Mouse (Mus musculus) liver, adult 2 months (tissue): ENCODE measurements at regions not wholly inside any gene's neighbourhood (a gene's known extent, or its start where the extent isn't known, plus 50 kb on each side); places are given as distances from the start of the nearest gene placed in this dataset.

Experiments used
- DNase-seq: peaks from one replicate; pipeline ENCODE4 v3.0.0-alpha.2; 2011; ENCODE audit warnings: low read depth, low spot score; ENCODE audit errors: extremely low read depth
- H3K27ac ChIP-seq: fragments of 200-500 bp; replicated peaks from 2 replicates; pipeline ENCODE4 v1.5.1; 2012; ENCODE audit warnings: low read depth, mild to moderate bottlenecking, control low read depth, inconsistent platforms, low read length; ENCODE audit not compliant: insufficient read depth
- H3K27me3 ChIP-seq: fragments of 200-500 bp; 2 replicates; pipeline ENCODE4 v1.6.1; 2012; ENCODE audit warnings: mild to moderate bottlenecking, moderate library complexity, low read length, inconsistent platforms; ENCODE audit not compliant: control insufficient read depth, insufficient read depth
- H3K36me3 ChIP-seq: fragments of 200-500 bp; 2 replicates; pipeline ENCODE4 v1.6.1; 2012; ENCODE audit warnings: low read length, inconsistent platforms; ENCODE audit not compliant: control insufficient read depth, insufficient read depth
- H3K4me1 ChIP-seq: fragments of 200-500 bp; 2 replicates; pipeline ENCODE4 v1.6.1; 2011; ENCODE audit warnings: low read length; ENCODE audit not compliant: control insufficient read depth, insufficient read depth
- H3K4me3 ChIP-seq: fragments of 200-500 bp; 2 replicates; pipeline ENCODE4 v1.5.1; 2011; ENCODE audit warnings: low read depth, mild to moderate bottlenecking, control low read depth, low read length, moderate library complexity; ENCODE audit not compliant: insufficient read depth
- H3K79me2 ChIP-seq: fragments of 200-500 bp; 2 replicates; pipeline ENCODE4 v1.6.1; 2012; ENCODE audit warnings: inconsistent platforms, mild to moderate bottlenecking, low read length, moderate library complexity; ENCODE audit not compliant: control insufficient read depth, insufficient read depth
- H3K9ac ChIP-seq: fragments of 200-500 bp; 2 replicates; pipeline ENCODE4 v1.6.1; 2012; ENCODE audit warnings: low read depth, mild to moderate bottlenecking, control low read depth, inconsistent platforms, low read length
- CTCF ChIP-seq: fragments of 200-500 bp; IDR thresholded peaks from 2 replicates; pipeline ENCODE4 v1.5.1; 2011; ENCODE audit warnings: low read depth, low read length, control low read depth
- POLR2A ChIP-seq: fragments of 200-500 bp; IDR thresholded peaks from 2 replicates; pipeline ENCODE4 v1.6.1; 2011; ENCODE audit warnings: low read length, control low read depth; ENCODE audit not compliant: insufficient read depth; ENCODE audit errors: extremely low read depth
- WGBS: fragments of 180-500 bp; shearing (Covaris S2); methylation state at CpG from one replicate; pipeline ENCODE4 v1.1.7; 2018; 5-methylcytosine and 5-hydroxymethylcytosine counted together

DNA sequence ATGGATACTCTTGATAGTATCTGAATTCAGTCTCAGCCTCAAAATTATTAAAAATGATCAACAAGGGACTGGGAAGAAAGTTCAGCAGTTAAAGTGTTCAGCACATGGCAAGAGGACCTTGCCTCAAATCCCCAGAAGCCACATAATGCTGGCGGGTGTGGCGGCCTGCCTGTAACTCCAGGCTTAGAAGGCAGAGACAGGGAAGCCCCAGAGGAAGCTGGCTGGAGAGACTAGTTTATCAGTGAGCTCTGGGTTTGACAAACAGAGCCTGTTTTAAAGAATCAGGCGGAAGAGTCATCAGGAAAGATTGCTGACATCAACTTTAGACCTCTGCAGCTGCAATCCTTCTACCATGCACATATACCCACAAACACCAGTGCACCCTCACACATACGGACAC is 52.1 kb upstream of the Fyn start:
- TF ChIP-seq POLR2A: no peak
- TF ChIP-seq CTCF: no peak
- Histone ChIP-seq H3K9ac (no peak overlapping the region), H3K27me3 (no peaks in the 10 kb centered on the region), H3K36me3 (no peaks in the 10 kb centered on the region), H3K4me3 (no peak overlapping the region), H3K27ac (no peak overlapping the region), H3K4me1 (no peaks in the 10 kb centered on the region), H3K79me2 (no peaks in the 10 kb centered on the region)
- WGBS: 74% methylated on average over 4 of the region's 4 CpGs
- no peak for DNase-seq

- no peak for DNase-seq
- H3K9ac ChIP-seq: no peak overlapping the region
- no peaks in the 10 kb centered on the region for H3K27me3 ChIP-seq
- TF ChIP-seq POLR2A: no peak
- TF ChIP-seq CTCF: no peak
- no peak overlapping the region for H3K4me3 ChIP-seq
- H3K79me2 ChIP-seq: no peaks in the 10 kb centered on the region
- no peak overlapping the region for H3K27ac ChIP-seq
- 93% methylated on average over 6 of the region's 6 CpGs for WGBS
- no peaks in the 10 kb centered on the region for H3K36me3 ChIP-seq
- H3K4me1 ChIP-seq: no peaks in the 10 kb centered on the region
Observed at GRCm38 (mm10) chr10:39315434-39316174, 53.1 kb upstream of the Fyn start.

- no peak for DNase-seq
- Histone ChIP-seq H3K27me3 (no peaks in the 10 kb centered on the region), H3K9ac (no peak overlapping the region), H3K4me1 (no peaks in the 10 kb centered on the region), H3K79me2 (no peaks in the 10 kb centered on the region), H3K4me3 (no peak overlapping the region), H3K36me3 (no peaks in the 10 kb centered on the region), H3K27ac (no peak overlapping the region)
- TF ChIP-seq POLR2A (no peak), CTCF (no peak)
- 86% methylated on average over 1 of the region's 1 CpGs for WGBS
Observed at GRCm38 (mm10) chr10:39311501-39311900, 57.2 kb upstream of the Fyn start.

DNA sequence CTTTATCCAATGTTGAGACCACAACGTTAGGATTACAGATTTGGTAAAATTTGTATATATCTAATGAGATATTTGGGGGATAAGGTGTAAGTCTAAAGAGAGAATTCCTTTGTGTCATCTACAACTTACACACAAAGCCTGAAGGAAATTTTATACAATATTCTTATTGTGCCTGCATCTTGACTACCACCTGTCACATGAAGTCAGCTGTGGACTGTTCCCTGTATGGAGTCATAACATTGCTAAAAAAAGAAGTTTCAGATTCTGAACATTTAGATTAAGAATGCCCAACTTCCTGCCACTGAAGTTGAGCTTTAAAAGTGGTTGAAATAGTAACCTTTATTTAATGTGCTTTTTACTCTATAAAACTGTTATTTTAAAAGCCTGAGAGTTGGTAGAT is 60.1 kb upstream of the Fyn start:
- DNase-seq: no peak
- Histone ChIP-seq H3K4me3 (no peak overlapping the region), H3K9ac (no peak overlapping the region), H3K27ac (no peak overlapping the region), H3K27me3 (no peaks in the 10 kb centered on the region), H3K79me2 (no peaks in the 10 kb centered on the region), H3K4me1 (no peaks in the 10 kb centered on the region), H3K36me3 (no peaks in the 10 kb centered on the region)
- TF ChIP-seq CTCF (no peak), POLR2A (no peak)
- WGBS: 65% methylated on average over 1 of the region's 1 CpGs

DNA sequence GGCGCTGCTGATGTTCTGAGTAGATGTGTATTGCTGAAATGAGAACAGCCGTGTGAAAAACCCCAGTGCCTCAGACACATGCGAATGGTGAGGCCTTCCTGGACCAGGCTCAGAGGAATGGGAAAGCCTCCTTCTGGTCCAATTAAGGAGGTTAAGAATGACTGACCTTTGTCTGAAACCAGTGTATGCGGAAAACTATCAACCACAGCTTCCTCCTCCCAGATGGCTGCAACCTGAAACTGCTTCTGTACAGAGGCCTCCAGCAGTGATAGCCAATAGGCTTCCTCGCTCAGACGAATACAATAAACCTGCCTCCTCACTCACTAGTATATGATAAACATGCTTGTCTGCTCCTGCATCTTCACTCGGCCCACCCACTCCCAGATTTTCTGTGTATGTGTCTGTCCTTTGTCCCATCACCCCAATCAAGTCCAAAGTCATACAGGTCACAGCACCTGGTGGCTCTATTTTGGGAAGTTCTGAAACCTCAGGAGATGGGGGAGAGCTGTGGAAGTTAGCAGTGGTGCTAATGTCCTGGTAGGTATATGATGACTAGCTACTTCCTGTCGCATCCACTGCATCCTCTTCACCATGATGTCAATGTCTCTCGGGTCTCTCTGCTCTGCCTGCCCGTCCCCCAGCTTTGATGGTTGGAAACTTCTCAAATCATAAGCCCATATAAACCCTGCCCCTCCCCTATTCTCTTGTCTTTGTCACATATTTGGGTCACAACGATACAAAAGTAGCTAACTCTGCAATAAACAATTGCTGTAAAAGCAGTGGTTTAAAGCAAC is 75.8 kb upstream of the Fyn start:
- H3K27ac ChIP-seq: no peak overlapping the region
- H3K27me3 ChIP-seq: no peaks in the 10 kb centered on the region
- H3K4me1 ChIP-seq: no peaks in the 10 kb centered on the region; the same call in 1 of the 2 replicates
- no peak for TF ChIP-seq CTCF
- no peak for TF ChIP-seq POLR2A
- H3K9ac ChIP-seq: no peak overlapping the region
- WGBS: 83% methylated on average over 11 of the region's 11 CpGs
- no peak overlapping the region for H3K4me3 ChIP-seq
- DNase-seq: no peak
- no peaks in the 10 kb centered on the region for H3K79me2 ChIP-seq
- no peaks in the 10 kb centered on the region for H3K36me3 ChIP-seq

DNA sequence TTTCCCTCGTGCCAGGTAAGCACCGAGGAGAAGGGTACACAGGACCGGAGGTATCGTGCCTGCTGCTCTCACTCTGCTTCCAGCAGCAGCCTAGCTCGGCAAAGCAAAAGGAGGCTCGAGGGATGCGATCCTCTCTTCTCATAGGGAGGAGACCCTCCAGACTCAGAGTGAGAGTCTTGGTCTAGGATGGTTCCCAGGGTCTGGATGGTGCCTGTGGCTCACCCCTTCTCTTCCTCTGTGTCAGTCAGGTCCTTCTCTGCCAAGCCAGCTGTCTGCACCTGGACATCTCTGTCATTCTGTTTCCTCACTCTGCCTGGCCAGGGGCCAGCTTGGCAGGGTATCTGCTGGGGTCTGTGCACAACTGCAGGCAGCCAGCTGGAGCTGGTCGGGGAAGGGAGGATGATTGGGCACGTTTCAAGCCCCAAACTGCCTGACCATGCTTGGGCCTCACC is 76.9 kb upstream of the Fyn start:
- 88% methylated on average over 9 of the region's 9 CpGs for WGBS
- no peaks in the 10 kb centered on the region for H3K36me3 ChIP-seq
- no peaks in the 10 kb centered on the region for H3K27me3 ChIP-seq
- no peak for TF ChIP-seq POLR2A
- TF ChIP-seq CTCF: no peak
- no peak overlapping the region for H3K9ac ChIP-seq
- no peak overlapping the region for H3K4me3 ChIP-seq
- H3K27ac ChIP-seq: no peak overlapping the region
- no peak for DNase-seq
- no peaks in the 10 kb centered on the region for H3K79me2 ChIP-seq
- H3K4me1 ChIP-seq: no peaks in the 10 kb centered on the region; the same call in 1 of the 2 replicates
